In the genomic region with DNA sequence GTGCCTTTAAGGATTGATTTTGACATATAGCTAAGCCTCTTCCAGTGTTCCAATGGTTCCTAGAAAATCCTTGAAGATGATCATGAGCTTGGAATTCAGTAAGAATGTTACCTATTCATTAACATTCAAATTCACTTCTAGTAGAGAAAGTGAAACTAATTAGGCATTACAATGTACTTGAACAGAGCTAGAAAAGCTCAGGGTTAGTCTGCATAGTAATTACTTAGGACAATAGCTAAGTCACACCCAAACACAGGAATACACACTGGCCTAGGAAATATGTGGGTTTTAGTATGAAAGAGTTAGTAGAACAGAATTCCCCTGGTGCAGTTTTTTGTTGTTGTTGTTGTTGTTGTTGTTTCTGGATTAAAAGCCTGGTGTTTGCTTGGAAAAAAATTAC, we compare ENCODE assay signal across 18 mouse cellular contexts.
"Had no signal": no experiment of that assay in that cellular context is flagged by ENCODE, and none has a peak within 500 bp of the region (broad histone marks: within the 10 kb centered on the region; RNA-seq: fewer than 3 reads in every experiment).

No protein-coding gene starts in this region.

- H3K27ac ChIP-seq: liver, embryonic 15.5 days; lung, embryonic 15.5 days; midbrain, embryonic 10.5 days; midbrain, embryonic 12.5 days; stomach, embryonic 15.5 days; stomach, postnatal 0 days had no signal

- H3K9ac ChIP-seq: liver, embryonic 15.5 days; liver, postnatal 0 days; lung, embryonic 15.5 days; midbrain, embryonic 12.5 days; stomach, embryonic 15.5 days had no signal

- DNase-seq: liver, postnatal 0 days; lung, adult 2 months; lung, postnatal 14 days; lung, postnatal 4 days; midbrain, embryonic 14.5 days; right cerebral cortex, postnatal 14 days; thymus, adult 2 months; thymus, postnatal 25 days; thymus, postnatal 4 days had no signal

- H3K27me3 ChIP-seq: liver, embryonic 15.5 days; lung, embryonic 15.5 days; midbrain, embryonic 12.5 days; stomach, embryonic 15.5 days had no signal

- H3K4me3 ChIP-seq: liver, embryonic 15.5 days; lung, embryonic 15.5 days; midbrain, embryonic 10.5 days; midbrain, embryonic 12.5 days; myocyte; stomach, embryonic 15.5 days had no signal

- H3K4me1 ChIP-seq: liver, embryonic 15.5 days; lung, embryonic 15.5 days; midbrain, embryonic 10.5 days; midbrain, embryonic 12.5 days; stomach, embryonic 15.5 days had no signal

- H3K4me2 ChIP-seq: liver, embryonic 15.5 days; lung, embryonic 15.5 days; midbrain, embryonic 12.5 days; stomach, embryonic 15.5 days had no signal

- ATAC-seq: liver, postnatal 0 days; lung, postnatal 0 days; midbrain, embryonic 16.5 days had no signal

- H3K9me3 ChIP-seq: liver, embryonic 15.5 days; lung, embryonic 15.5 days; midbrain, embryonic 10.5 days; midbrain, embryonic 12.5 days; stomach, embryonic 15.5 days had no signal

- H3K36me3 ChIP-seq: liver, embryonic 15.5 days; lung, embryonic 15.5 days; midbrain, embryonic 10.5 days; midbrain, embryonic 12.5 days; stomach, embryonic 15.5 days had no signal
